Mouse (Mus musculus) MEL (cell line): ENCODE data around the gene Tent4a. TPM values are rescaled to one million over a fixed set of nuclear protein-coding genes. Genes with fewer than 3 reads are reported as not detected.

Source experiments
- DNase-seq: peaks from one replicate; pipeline ENCODE4 v3.0.0; 2011; ENCODE audit warnings: low read depth, low spot score
- H3K27ac ChIP-seq: 2 replicates; pipeline ENCODE4 v1.5.1; 2012; ENCODE audit warnings: low read depth, mild to moderate bottlenecking, control low read depth, low read length, moderate library complexity; ENCODE audit not compliant: control insufficient read depth
- H3K27me3 ChIP-seq, 2 experiments: fragments of 150-350 bp in 1 of 2; sonication (generic) in 1 of 2; 2 replicates each; pipeline ENCODE4 v1.6.1; 2012; ENCODE audit warnings: low read length in 2 of 2, mild to moderate bottlenecking in 2 of 2, improper control_type of control experiment in 1 of 2, moderate library complexity in 1 of 2; ENCODE audit not compliant: insufficient read depth in 2 of 2, control insufficient read depth in 1 of 2
- H3K36me3 ChIP-seq, 2 experiments: 2 replicates each; pipeline ENCODE4 v1.6.1; 2012 to 2014; ENCODE audit warnings: low read length in 2 of 2, improper control_type of control experiment in 1 of 2, inconsistent platforms in 1 of 2, mild to moderate bottlenecking in 1 of 2; ENCODE audit not compliant: insufficient read depth in 2 of 2, control insufficient read depth in 1 of 2
- H3K4me1 ChIP-seq, 2 experiments: fragments of 150-350 bp in 1 of 2; sonication (generic) in 1 of 2; 2 replicates each; pipeline ENCODE4 v1.6.1; 2012; ENCODE audit warnings: low read length in 2 of 2, improper control_type of control experiment in 1 of 2, mild to moderate bottlenecking in 1 of 2; ENCODE audit not compliant: insufficient read depth in 2 of 2, control insufficient read depth in 1 of 2
- H3K4me3 ChIP-seq, 2 experiments: fragments of 150-350 bp in 1 of 2; sonication (generic) in 1 of 2; 2 replicates each; pipeline ENCODE4 v1.5.1; 2012; ENCODE audit warnings: low read depth in 2 of 2, low read length in 2 of 2, mild to moderate bottlenecking in 2 of 2, moderate library complexity in 2 of 2, control low read depth in 1 of 2, improper control_type of control experiment in 1 of 2; ENCODE audit not compliant: control insufficient read depth in 1 of 2, insufficient read depth in 1 of 2
- H3K79me2 ChIP-seq: 2 replicates; pipeline ENCODE4 v1.6.1; 2012; ENCODE audit warnings: mild to moderate bottlenecking, low read length, moderate library complexity; ENCODE audit not compliant: control insufficient read depth, poor library complexity, insufficient read depth
- H3K9ac ChIP-seq: 2 replicates; pipeline ENCODE4 v1.6.1; 2012; ENCODE audit warnings: low read depth, mild to moderate bottlenecking, control low read depth, low read length, moderate library complexity; ENCODE audit not compliant: control insufficient read depth, poor library complexity, severe bottlenecking
- H3K9me3 ChIP-seq: fragments of 150-350 bp; sonication (generic); replicated peaks from 2 replicates; pipeline ENCODE4 v1.6.1; 2012; ENCODE audit warnings: mild to moderate bottlenecking, low read length, improper control_type of control experiment, moderate library complexity; ENCODE audit not compliant: insufficient read depth
- CHD1 ChIP-seq: IDR thresholded peaks from 2 replicates; pipeline ENCODE4 v1.6.1; 2012; ENCODE audit warnings: low read depth, mild to moderate bottlenecking, inconsistent platforms, low read length, improper control_type of control experiment
- CTCF ChIP-seq, 3 experiments: IDR thresholded peaks in 2 of 3; conservative IDR thresholded peaks in 1 of 3; 2 replicates each; pipeline ENCODE4 v1.5.1; 2011 to 2012; ENCODE audit warnings: low read length in 3 of 3, low read depth in 2 of 3, mild to moderate bottlenecking in 2 of 3, improper control_type of control experiment in 1 of 3, inconsistent platforms in 1 of 3, mixed read lengths in 1 of 3, moderate library complexity in 1 of 3; ENCODE audit not compliant: control insufficient read depth in 1 of 3, insufficient read depth in 1 of 3, poor library complexity in 1 of 3, severe bottlenecking in 1 of 3
- ELF1 ChIP-seq: IDR thresholded peaks from 2 replicates; pipeline ENCODE4 v1.6.1; 2014; ENCODE audit warnings: low read depth, mild to moderate bottlenecking, inconsistent platforms, low read length, improper control_type of control experiment, moderate library complexity
- ETS1 ChIP-seq: IDR thresholded peaks from 2 replicates; pipeline ENCODE4 v1.6.1; 2012; ENCODE audit warnings: low read depth, mild to moderate bottlenecking, inconsistent platforms, low read length, improper control_type of control experiment, moderate library complexity
- HCFC1 ChIP-seq: IDR thresholded peaks from 2 replicates; pipeline ENCODE4 v1.6.1; 2012; ENCODE audit warnings: low read depth, mild to moderate bottlenecking, inconsistent platforms, low read length, improper control_type of control experiment, moderate library complexity
- JUND ChIP-seq: IDR thresholded peaks from 2 replicates; pipeline ENCODE4 v1.6.1; 2011; ENCODE audit warnings: low read depth, mild to moderate bottlenecking, improper control_type of control experiment, low read length
- KAT2A ChIP-seq: conservative IDR thresholded peaks from 2 replicates; pipeline ENCODE4 v1.6.1; 2012; ENCODE audit warnings: low read depth, low read length, improper control_type of control experiment, inconsistent platforms
- MAFK ChIP-seq: IDR thresholded peaks from 2 replicates; pipeline ENCODE4 v1.6.1; 2011; ENCODE audit warnings: low read depth, mild to moderate bottlenecking, low read length, improper control_type of control experiment, borderline replicate concordance
- MAZ ChIP-seq: IDR thresholded peaks from 2 replicates; pipeline ENCODE4 v1.6.1; 2012; ENCODE audit warnings: low read depth, mild to moderate bottlenecking, inconsistent platforms, low read length, improper control_type of control experiment
- MEF2A ChIP-seq: IDR thresholded peaks from 2 replicates; pipeline ENCODE4 v1.6.1; 2014; ENCODE audit warnings: low read depth, mild to moderate bottlenecking, inconsistent platforms, low read length, improper control_type of control experiment; ENCODE audit not compliant: poor library complexity, insufficient replicate concordance, severe bottlenecking; ENCODE audit errors: extremely low read depth
- MXI1 ChIP-seq: IDR thresholded peaks from 2 replicates; pipeline ENCODE4 v1.6.1; 2011; ENCODE audit warnings: mild to moderate bottlenecking, low read depth, low read length, improper control_type of control experiment
- MYB ChIP-seq: IDR thresholded peaks from 2 replicates; pipeline ENCODE4 v1.6.1; 2011; ENCODE audit warnings: mild to moderate bottlenecking, low read depth, low read length, improper control_type of control experiment
- POLR2AphosphoS5 ChIP-seq: IDR thresholded peaks from 2 replicates; pipeline ENCODE4 v1.6.1; 2012; ENCODE audit warnings: low read depth, borderline replicate concordance, mild to moderate bottlenecking, inconsistent platforms, low read length, moderate library complexity, mixed read lengths
- RAD21 ChIP-seq: IDR thresholded peaks from 2 replicates; pipeline ENCODE4 v1.6.1; 2011; ENCODE audit warnings: mild to moderate bottlenecking, low read depth, low read length, improper control_type of control experiment
- RCOR1 ChIP-seq: IDR thresholded peaks from 2 replicates; pipeline ENCODE4 v1.6.1; 2012; ENCODE audit warnings: low read depth, mild to moderate bottlenecking, inconsistent platforms, low read length, improper control_type of control experiment
- SIN3A ChIP-seq: IDR thresholded peaks from 2 replicates; pipeline ENCODE4 v1.6.1; 2012; ENCODE audit warnings: low read length, improper control_type of control experiment, inconsistent platforms
- TAL1 ChIP-seq: IDR thresholded peaks from 2 replicates; pipeline ENCODE4 v1.6.1; 2012; ENCODE audit warnings: mild to moderate bottlenecking, inconsistent platforms, low read length, moderate library complexity, mixed read lengths
- UBTF ChIP-seq: IDR thresholded peaks from 2 replicates; pipeline ENCODE4 v1.6.1; 2012; ENCODE audit warnings: low read depth, mild to moderate bottlenecking, inconsistent platforms, low read length, improper control_type of control experiment, moderate library complexity, borderline replicate concordance; ENCODE audit not compliant: insufficient read depth
- ZMIZ1 ChIP-seq: IDR thresholded peaks from 2 replicates; pipeline ENCODE4 v1.6.1; 2012; ENCODE audit warnings: low read depth, mild to moderate bottlenecking, inconsistent platforms, low read length, improper control_type of control experiment, moderate library complexity
- ZNF384 ChIP-seq: IDR thresholded peaks from 2 replicates; pipeline ENCODE4 v1.6.1; 2012; ENCODE audit warnings: low read depth, mild to moderate bottlenecking, inconsistent platforms, low read length, improper control_type of control experiment
- polyA plus RNA-seq, 2 experiments: library from polyadenylated mRNA; stranded (reverse) in 1 of 2; unstranded in 1 of 2; fragments of >175 nt in 1 of 2; fragments of >200 nt in 1 of 2; gene quantifications; 2 replicates each; pipeline versions ENCODE4 v1.2.1 to v1.2.4; 2012; ENCODE audit warnings: low replicate concordance in 2 of 2, low read depth in 1 of 2; ENCODE audit not compliant: insufficient read length in 2 of 2, insufficient read depth in 1 of 2, missing spikeins in 1 of 2
- total RNA-seq: library from RNA; depleted of rRNA; stranded (reverse); fragments of 300-350 nt; gene quantifications from 2 replicates; pipeline ENCODE4 v1.2.3, GENCODE M21; 2012; rRNA removed

Gene Tent4a
- total RNA-seq, result 11.5 and 12.2 TPM in 2 replicates
- polyA plus RNA-seq, result 10 to 100 TPM in 1 of 2 experiments, not detected in 1; 18.4 TPM

DNA sequence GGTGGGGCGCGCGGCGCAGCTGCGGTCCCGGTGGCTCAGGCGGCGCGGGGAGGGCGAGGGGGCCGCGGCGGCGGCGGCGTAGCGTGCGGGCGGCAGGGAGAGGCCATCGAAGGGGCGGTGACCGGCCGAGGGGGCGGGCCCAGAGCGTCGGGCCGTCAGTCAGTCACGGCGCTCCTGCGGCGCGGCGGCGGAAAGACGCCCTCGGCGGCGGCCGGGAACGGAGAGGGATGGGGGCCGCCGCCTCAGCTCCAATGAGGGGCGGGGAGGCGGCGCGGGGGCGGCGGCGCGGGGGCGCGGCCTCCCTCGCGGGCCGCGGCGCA lies at the start of gene Tent4a:
Gene Tent4a, minus strand, starts transcription at position 284 of the 320 bp plus-strand sequence.
- H3K4me3 ChIP-seq, result peak within 1 kb of the TSS; percentile 73 to 93
- peak within 1 kb of the TSS; percentile 97 for H3K9ac ChIP-seq
- H3K27me3 ChIP-seq, result no peaks in the 10 kb centered on the region
- H3K9me3 ChIP-seq, result no peaks in the 10 kb centered on the region
- TF ChIP-seq ELF1 (no peak), ETS1 (no peak), ZNF384 (no peak), HCFC1 (no peak), ZMIZ1 (no peak), SIN3A (no peak), MEF2A (no peak), TAL1 (no peak)
- peaks cover 50% of the 10 kb centered on the region for H3K79me2 ChIP-seq
- DNase-seq, result no peak
- peaks cover 0 to 2% of the 10 kb centered on the region in 2 experiments; a peak in 1 of 4 replicates for H3K36me3 ChIP-seq
- peak within 1 kb of the TSS; percentile 74 for H3K27ac ChIP-seq
- H3K4me1 ChIP-seq, result peaks cover 2 to 16% of the 10 kb centered on the region in 2 experiments; a peak in 3 of 4 replicates

DNA sequence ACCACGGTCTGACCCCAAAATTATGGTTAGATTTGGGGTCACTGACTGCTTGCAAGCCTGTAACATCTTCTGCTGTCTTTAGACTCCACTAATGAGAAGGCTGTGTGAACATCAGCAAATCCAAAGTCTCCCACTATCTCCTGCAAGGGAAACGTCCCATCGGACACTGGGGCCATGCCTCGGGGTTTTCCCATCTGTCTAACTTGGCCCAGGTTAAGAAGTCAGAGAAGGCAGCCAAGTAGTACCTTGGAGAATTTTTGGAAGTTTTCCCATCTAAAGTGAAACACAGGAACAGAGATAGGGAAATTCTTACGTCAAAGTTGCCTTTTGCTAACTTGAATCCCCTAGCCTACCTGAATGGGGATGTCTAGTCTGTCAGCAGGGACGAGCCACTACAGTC lies 49.2 kb upstream of the Tent4a start:
- Histone ChIP-seq H3K4me3 (no peak overlapping the region), H3K27ac (no peak overlapping the region), H3K36me3 (no peaks in the 10 kb centered on the region), H3K79me2 (no peaks in the 10 kb centered on the region), H3K4me1 (no peaks in the 10 kb centered on the region), H3K9ac (no peak overlapping the region), H3K27me3 (no peaks in the 10 kb centered on the region), H3K9me3 (no peaks in the 10 kb centered on the region)
- DNase-seq, result no peak
- no peak for TF ChIP-seq MXI1
- TF ChIP-seq RAD21, result no peak
- no peak for TF ChIP-seq MYB
- no peak for TF ChIP-seq KAT2A
- no peak for TF ChIP-seq ETS1
- TF ChIP-seq MAFK, result no peak
- no peak for TF ChIP-seq JUND
- no peak for TF ChIP-seq CTCF (IDR thresholded peaks at IDR 0.05 in 2 of 3, conservative IDR thresholded peaks at IDR 0.05 in 1 of 3; ENCODE audit: control insufficient read depth in 1 of 3, insufficient read depth in 1 of 3, low read depth in 2 of 3, low read length in 3 of 3, poor library complexity in 1 of 3, severe bottlenecking in 1 of 3)
- no peak for TF ChIP-seq CHD1
- no peak for TF ChIP-seq MAZ
- TF ChIP-seq RCOR1, result no peak
- TF ChIP-seq UBTF, result no peak
- no peak for TF ChIP-seq ZNF384
- TF ChIP-seq POLR2AphosphoS5, result no peak
